14 mouse cellular contexts compared by ENCODE assay signal in genomic region chr12:6381833-6382232, GRCm38 (mm10).
"Had no signal": no experiment of that assay in that cellular context is flagged by ENCODE, and none has a peak within 500 bp of the region (broad histone marks: within the 10 kb centered on the region; RNA-seq: fewer than 3 reads in every experiment).

No protein-coding gene starts in this region.

- H3K4me2 ChIP-seq: limb, embryonic 13.5 days; midbrain, embryonic 12.5 days; neural tube, embryonic 13.5 days had no signal

- H3K9me3 ChIP-seq: limb, embryonic 13.5 days; midbrain, embryonic 12.5 days; neural tube, embryonic 13.5 days had no signal

- H3K27me3 ChIP-seq: limb, embryonic 13.5 days; midbrain, embryonic 12.5 days; neural tube, embryonic 13.5 days had no signal

- DNase-seq: kidney, adult 11 months; kidney, adult 9 months; kidney, postnatal 36 days; layer of hippocampus, postnatal 36 days; left cerebral cortex, postnatal 4 days; lung, adult 18-20 months; retina, postnatal 1 day; thymus, postnatal 36 days had no signal

- H3K36me3 ChIP-seq: limb, embryonic 13.5 days; midbrain, embryonic 12.5 days; neural tube, embryonic 13.5 days had no signal

- H3K27ac ChIP-seq: kidney, postnatal 0 days; limb, embryonic 13.5 days; liver, embryonic 14.5 days; midbrain, embryonic 12.5 days; neural tube, embryonic 13.5 days had no signal

- H3K4me1 ChIP-seq: limb, embryonic 13.5 days; midbrain, embryonic 12.5 days; neural tube, embryonic 13.5 days had no signal

- H3K4me3 ChIP-seq: limb, embryonic 13.5 days; midbrain, embryonic 12.5 days; neural tube, embryonic 13.5 days had no signal

- ATAC-seq: midbrain, embryonic 16.5 days had no signal

- H3K9ac ChIP-seq: limb, embryonic 13.5 days; liver, embryonic 14.5 days; midbrain, embryonic 12.5 days; neural tube, embryonic 13.5 days had no signal
